Mouse (Mus musculus) G1E (cell line): Measurements from ENCODE around the gene Plekhg5. TPM values are rescaled to one million over a fixed set of nuclear protein-coding genes. Genes with fewer than 3 reads are reported as not detected.

Experiments used
- ATAC-seq: 2 replicates; pipeline ENCODE4 v1.8.0; 2016; ENCODE audit warnings: mild to moderate bottlenecking; ENCODE audit not compliant: insufficient number of reproducible peaks, poor library complexity, low FRiP score, severe bottlenecking; ENCODE audit errors: extremely low read depth
- DNase-seq: peaks from one replicate; pipeline ENCODE4 v3.0.0; 2012; ENCODE audit warnings: low spot score
- H3K27me3 ChIP-seq: 2 replicates; pipeline ENCODE4 v1.6.1; 2012; ENCODE audit warnings: mild to moderate bottlenecking, low read length, inconsistent platforms; ENCODE audit not compliant: insufficient read depth
- H3K36me3 ChIP-seq: replicated peaks from 2 replicates; pipeline ENCODE3; 2012; ENCODE audit warnings: mild to moderate bottlenecking, inconsistent platforms
- H3K4me1 ChIP-seq: 2 replicates; pipeline ENCODE4 v1.6.1; 2012; ENCODE audit warnings: low read depth, low read length, inconsistent platforms, mixed read lengths; ENCODE audit not compliant: insufficient read depth
- H3K4me3 ChIP-seq: 2 replicates; pipeline ENCODE4 v1.5.1; 2012; ENCODE audit warnings: low read depth, mild to moderate bottlenecking, inconsistent platforms, low read length, moderate library complexity, mixed read lengths
- H3K9me3 ChIP-seq: replicated peaks from 2 replicates; pipeline ENCODE4 v1.6.1; 2012; ENCODE audit warnings: inconsistent platforms
- CTCF ChIP-seq: IDR thresholded peaks from 2 replicates; pipeline ENCODE4 v1.5.1; 2012; ENCODE audit warnings: low read depth, low read length, inconsistent platforms, mixed read lengths
- GATA1 ChIP-seq: IDR thresholded peaks from 2 replicates; pipeline ENCODE4 v1.6.1; 2012; ENCODE audit warnings: borderline replicate concordance, low read length, inconsistent platforms, mixed read lengths
- GATA2 ChIP-seq: IDR thresholded peaks from 2 replicates; pipeline ENCODE4 v1.6.1; 2012; ENCODE audit warnings: low read depth, low read length, inconsistent platforms, borderline replicate concordance
- POLR2AphosphoS5 ChIP-seq: IDR thresholded peaks from 2 replicates; pipeline ENCODE4 v1.6.1; 2012; ENCODE audit warnings: low read depth, low read length, inconsistent platforms; ENCODE audit not compliant: insufficient replicate concordance
- TAL1 ChIP-seq: conservative IDR thresholded peaks from 2 replicates; pipeline ENCODE4 v1.6.1; 2012; ENCODE audit warnings: low read depth, low read length, inconsistent platforms, mixed read lengths
- polyA plus RNA-seq: library from polyadenylated mRNA; stranded (reverse); fragments of >175 nt; gene quantifications from 2 replicates; pipeline ENCODE4 v1.2.3, GENCODE M21; 2012
- total RNA-seq, 2 experiments: library from RNA; stranded (forward) in 1 of 2; stranded (reverse) in 1 of 2; fragments of 200-1000 nt in 1 of 2; fragments of >200 nt in 1 of 2; fragmentation: Nextera tagmentation in 1 of 2; gene quantifications; 2 replicates each; pipeline ENCODE4 v1.2.3; 2014 to 2017

Gene Plekhg5
- 0.87 and 3.9 TPM in 2 replicates for total RNA-seq (2014; fragmentation: Nextera tagmentation)
- total RNA-seq (2017) = 1.6 and 1.7 TPM in 2 replicates
- 4.0 and 4.1 TPM in 2 replicates for polyA plus RNA-seq

DNA sequence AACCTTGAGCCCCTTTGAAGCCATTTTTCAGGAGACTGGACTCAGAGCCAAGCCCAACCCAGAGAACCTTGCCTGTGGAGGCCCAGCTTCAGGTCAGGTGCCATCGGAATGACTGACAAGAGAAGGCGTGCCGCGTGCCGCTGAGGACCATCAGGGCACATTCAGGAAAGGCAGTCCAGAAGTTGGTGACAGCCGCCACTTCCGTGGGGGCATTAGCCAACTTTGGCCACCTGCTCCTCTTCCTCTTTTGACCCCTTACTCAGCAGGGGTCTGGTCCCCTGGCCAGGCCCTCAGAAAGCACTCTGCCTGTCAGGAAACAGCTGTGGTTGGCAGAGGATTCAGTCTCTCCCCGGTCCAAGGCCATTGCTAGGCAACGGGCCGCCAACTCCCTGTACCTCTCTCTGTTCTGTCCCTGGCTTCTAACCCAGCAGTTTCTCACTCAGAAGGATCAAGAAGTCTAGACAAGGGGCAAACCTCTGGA, at the start of gene Plekhg5:
Gene Plekhg5, plus strand, starts transcription at position 378 of the 481 bp plus-strand sequence.
- ATAC-seq (no peak), DNase-seq (no peak)
- H3K4me1 ChIP-seq = peaks cover 11% of the 10 kb centered on the region
- H3K9me3 ChIP-seq = no peaks in the 10 kb centered on the region
- TF ChIP-seq POLR2AphosphoS5 (no peak), GATA1 (no peak), GATA2 (no peak), TAL1 (no peak), CTCF (no peak)
- H3K36me3 ChIP-seq = no peaks in the 10 kb centered on the region
- H3K4me3 ChIP-seq = no peak within 1 kb of the TSS
- H3K27me3 ChIP-seq = peaks cover 72% of the 10 kb centered on the region

DNA sequence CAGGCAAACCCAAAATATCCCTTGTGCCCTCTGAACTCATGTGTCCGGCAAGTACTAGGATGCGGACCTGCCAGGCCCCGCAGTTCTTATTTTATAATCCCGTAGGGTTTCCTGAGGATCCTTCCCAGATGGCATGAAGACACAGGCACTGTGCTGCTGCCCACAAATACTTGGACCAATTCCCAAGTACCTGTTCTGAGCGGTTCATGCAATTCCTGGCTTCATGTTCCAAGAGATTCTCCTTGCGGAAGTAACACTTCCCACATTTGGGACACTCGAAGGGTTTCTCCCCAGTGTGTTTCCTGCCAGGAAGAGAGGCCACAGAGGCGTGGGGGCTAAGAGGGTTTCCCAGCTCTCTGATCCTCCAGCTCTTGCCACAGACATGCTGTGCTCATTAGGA, 49.8 kb upstream of the Plekhg5 start:
- no peaks in the 10 kb centered on the region; the same call in 1 of the 2 replicates for H3K27me3 ChIP-seq
- DNase-seq (no peak), ATAC-seq (no peak)
- peaks cover 93% of the 10 kb centered on the region for H3K36me3 ChIP-seq
- H3K9me3 ChIP-seq = no peaks in the 10 kb centered on the region
- no peak overlapping the region for H3K4me3 ChIP-seq
- no peak for TF ChIP-seq GATA1
- TF ChIP-seq GATA2 = no peak
- TF ChIP-seq TAL1 = no peak
- TF ChIP-seq POLR2AphosphoS5 = no peak
- TF ChIP-seq CTCF = no peak
- H3K4me1 ChIP-seq = peaks cover 30% of the 10 kb centered on the region

DNA sequence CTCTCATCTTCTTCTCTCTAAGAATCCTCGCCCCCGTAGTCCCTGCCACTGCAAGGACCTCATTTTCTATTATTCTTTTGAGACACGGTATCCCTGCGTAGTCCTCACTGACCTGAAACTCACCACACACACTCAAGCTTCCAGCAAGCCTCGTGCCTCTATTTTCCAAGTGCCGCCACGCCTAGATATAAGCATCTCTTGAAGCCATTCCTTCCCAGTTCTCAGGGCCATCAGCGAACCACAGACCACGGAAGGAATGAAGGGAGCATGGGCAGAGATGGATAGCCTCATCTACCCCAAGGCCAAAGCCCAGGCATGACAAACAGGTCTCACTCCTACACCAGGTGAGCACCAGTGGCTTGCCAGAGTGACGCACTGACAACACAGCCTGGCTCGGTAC, 47.8 kb upstream of the Plekhg5 start:
- ATAC-seq (no peak), DNase-seq (no peak)
- Histone ChIP-seq H3K36me3 (peaks cover 73% of the 10 kb centered on the region), H3K27me3 (no peaks in the 10 kb centered on the region; the same call in 1 of the 2 replicates), H3K4me1 (peaks cover 44% of the 10 kb centered on the region), H3K9me3 (no peaks in the 10 kb centered on the region), H3K4me3 (no peak overlapping the region)
- TF ChIP-seq GATA2 (no peak), TAL1 (no peak), CTCF (no peak), GATA1 (no peak), POLR2AphosphoS5 (no peak)

DNA sequence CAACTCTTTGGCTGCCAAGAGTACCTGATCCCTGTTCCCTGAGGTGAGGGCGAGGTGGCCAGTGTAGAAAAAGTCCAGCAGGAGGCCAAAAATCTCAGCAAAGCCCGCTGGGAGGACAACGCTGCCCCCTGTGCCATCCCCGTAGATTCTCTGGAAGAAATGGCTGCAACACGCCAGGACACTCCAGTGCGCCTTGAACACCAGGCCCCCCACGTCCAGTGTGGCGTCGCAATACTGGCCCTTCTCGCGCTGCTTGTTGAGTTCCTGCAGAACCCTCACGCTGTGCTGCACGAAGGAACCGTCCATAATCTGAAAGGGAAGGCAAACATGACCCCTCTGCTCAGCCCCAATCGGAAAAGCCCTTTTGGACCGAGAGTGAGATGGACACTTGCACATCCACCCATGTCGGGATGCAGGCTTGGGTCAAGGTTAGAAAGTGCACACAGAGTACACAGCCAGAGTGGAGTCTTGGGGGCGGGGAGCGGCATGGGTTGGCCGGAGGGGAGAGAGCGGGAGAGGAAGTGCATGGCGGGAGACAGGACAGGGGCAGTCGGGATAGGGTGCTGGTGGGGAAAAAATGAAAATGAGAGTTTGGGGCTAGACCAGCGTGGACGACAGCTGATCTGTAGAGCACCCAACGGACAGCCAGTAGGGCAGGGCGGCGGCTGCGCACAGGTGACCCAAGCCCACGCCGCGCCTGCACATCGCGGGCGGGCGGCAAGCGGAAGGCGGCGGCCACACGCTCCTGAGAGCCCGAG, 45.4 kb upstream of the Plekhg5 start:
- H3K4me1 ChIP-seq = peaks cover 44% of the 10 kb centered on the region
- TF ChIP-seq CTCF (no peak), GATA1 (no peak), GATA2 (no peak), TAL1 (no peak), POLR2AphosphoS5 (no peak)
- H3K9me3 ChIP-seq = no peaks in the 10 kb centered on the region
- 0 out of 2 replicates have a peak, but pooled peaks have one; percentile 11 for ATAC-seq
- peaks cover 21% of the 10 kb centered on the region for H3K27me3 ChIP-seq
- peaks cover 49% of the 10 kb centered on the region for H3K36me3 ChIP-seq
- peak; percentile 60 for DNase-seq
- peak overlapping the region; percentile 89 for H3K4me3 ChIP-seq

DNA sequence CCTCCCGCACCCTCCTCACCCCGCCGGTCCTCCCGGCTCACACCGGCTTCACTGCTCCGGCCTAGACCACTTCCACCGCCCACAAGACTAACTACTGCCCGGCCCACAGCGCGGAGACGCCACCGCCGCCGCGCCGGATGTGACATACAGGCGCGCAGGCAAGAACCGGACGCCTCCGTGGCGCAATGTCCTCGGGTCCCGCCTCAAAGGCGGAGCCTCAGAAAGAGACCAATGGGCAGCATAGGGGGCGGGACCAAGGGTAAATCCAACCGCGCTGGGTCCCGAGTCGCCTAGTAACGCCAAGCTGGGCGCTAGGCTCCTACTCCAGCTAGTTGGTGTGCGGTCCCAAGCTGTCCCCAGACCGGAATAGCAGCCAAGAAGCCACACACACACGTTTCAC, 44.8 kb upstream of the Plekhg5 start, which contains the start of gene Zbtb48:
Gene Zbtb48, minus strand, starts transcription at position 148 of the 400 bp plus-strand sequence.
- ATAC-seq = peak; percentile 97
- peaks cover 46% of the 10 kb centered on the region for H3K4me1 ChIP-seq
- peak; percentile 97 for DNase-seq
- peaks cover 27% of the 10 kb centered on the region for H3K27me3 ChIP-seq
- TF ChIP-seq GATA2 (no peak), CTCF (no peak), TAL1 (no peak), POLR2AphosphoS5 (no peak), GATA1 (no peak)
- peaks cover 43% of the 10 kb centered on the region for H3K36me3 ChIP-seq
- H3K9me3 ChIP-seq = no peaks in the 10 kb centered on the region
- H3K4me3 ChIP-seq = peak within 1 kb of the TSS; percentile 89

DNA sequence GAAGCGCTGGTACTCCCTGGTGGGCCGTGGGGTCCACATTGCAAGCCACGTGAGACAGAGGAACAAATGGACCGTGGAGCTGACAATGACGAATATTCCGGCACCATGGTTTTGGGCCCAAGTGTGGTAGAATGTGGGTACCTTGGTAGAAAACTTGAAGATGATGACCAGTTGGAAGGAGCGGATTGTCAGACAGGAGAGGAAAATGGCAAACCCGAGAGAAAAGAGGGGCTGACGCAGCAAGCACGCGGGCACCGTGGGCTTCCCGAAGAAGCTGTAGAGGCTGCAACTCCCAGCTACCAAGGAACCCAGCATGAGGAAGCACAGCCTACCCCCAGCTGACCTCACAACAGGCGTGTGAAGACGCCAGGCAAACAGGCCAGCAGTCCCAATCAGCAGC, 43.8 kb upstream of the Plekhg5 start:
- ATAC-seq (no peak), DNase-seq (no peak)
- Histone ChIP-seq H3K4me1 (peaks cover 42% of the 10 kb centered on the region), H3K4me3 (peak overlapping the region; percentile 89; the same call in 1 of the 2 replicates), H3K36me3 (peaks cover 33% of the 10 kb centered on the region), H3K9me3 (no peaks in the 10 kb centered on the region), H3K27me3 (peaks cover 35% of the 10 kb centered on the region)
- no peak for TF ChIP-seq GATA2
- TF ChIP-seq TAL1 = no peak
- TF ChIP-seq CTCF = no peak
- no peak for TF ChIP-seq POLR2AphosphoS5
- TF ChIP-seq GATA1 = no peak
